Mouse (Mus musculus) MEL-GATA-1-ER (cell line): ENCODE results near the gene Plcd4.
"Not testable (repeated sequence)": the region's sequence is repeated elsewhere in the genome, so short reads cannot be mapped to it uniquely, and the experiment has no call there.

Experiments used
- DNase-seq: peaks from one replicate; pipeline ENCODE4 v3.0.0-alpha.2; 2012; ENCODE audit warnings: low read depth; ENCODE audit errors: extremely low read depth

Plcd4 gene

GRCm38 (mm10) chr1:74542451-74542961 is at the start of gene Plcd4:
Gene Plcd4, plus strand, starts transcription at chr1:74542888.
- no peak for DNase-seq

GRCm38 (mm10) chr1:74501106-74501505 is 41.6 kb upstream of the Plcd4 start:
- DNase-seq = no peak

- DNase-seq = no peak
Observed at GRCm38 (mm10) chr1:74505393-74505720, 37.3 kb upstream of the Plcd4 start.

GRCm38 (mm10) chr1:74505721-74506464 is 36.8 kb upstream of the Plcd4 start, which contains the start of gene Cnot9:
Gene Cnot9, plus strand, starts transcription at chr1:74506058.
- peak; percentile 95 for DNase-seq

- peak; percentile 47 for DNase-seq
Observed at GRCm38 (mm10) chr1:74506471-74506881, 36.2 kb upstream of the Plcd4 start.

GRCm38 (mm10) chr1:74507780-74508179 is 34.9 kb upstream of the Plcd4 start:
- no peak for DNase-seq

GRCm38 (mm10) chr1:74511306-74511705 is 31.4 kb upstream of the Plcd4 start:
- DNase-seq = no peak

GRCm38 (mm10) chr1:74512999-74513398 is 29.7 kb upstream of the Plcd4 start:
- not testable (repeated sequence) for DNase-seq

GRCm38 (mm10) chr1:74519875-74520274 is 22.8 kb upstream of the Plcd4 start:
- DNase-seq = no peak

GRCm38 (mm10) chr1:74524746-74525145 is 17.9 kb upstream of the Plcd4 start:
- DNase-seq = no peak

GRCm38 (mm10) chr1:74528589-74528988 is 14.1 kb upstream of the Plcd4 start:
- DNase-seq = no peak

GRCm38 (mm10) chr1:74538650-74539049 is 4.0 kb upstream of the Plcd4 start:
- no peak for DNase-seq

- no peak for DNase-seq
Observed at GRCm38 (mm10) chr1:74544184-74544583, 1.5 kb downstream of the Plcd4 start, which contains the start of gene Usp37. Gene Usp37, minus strand, starts transcription at chr1:74544284.

- DNase-seq = no peak
Observed at GRCm38 (mm10) chr1:74559061-74559460, 16.4 kb downstream of the Plcd4 start.

GRCm38 (mm10) chr1:74565834-74566233 is 23.1 kb downstream of the Plcd4 start:
- no peak for DNase-seq

GRCm38 (mm10) chr1:74569739-74570719 is 27.3 kb downstream of the Plcd4 start:
- DNase-seq = no peak

- no peak for DNase-seq
Observed at GRCm38 (mm10) chr1:74582621-74583020, 39.9 kb downstream of the Plcd4 start.

- DNase-seq = no peak
Observed at GRCm38 (mm10) chr1:74584616-74585398, 42.1 kb downstream of the Plcd4 start.

GRCm38 (mm10) chr1:74587233-74587772 is 44.6 kb downstream of the Plcd4 start:
- peak; percentile 44 for DNase-seq

- peak; percentile 99 for DNase-seq
Observed at GRCm38 (mm10) chr1:74587773-74588445, 45.2 kb downstream of the Plcd4 start, which contains the start of the genes Zfp142 and Bcs1l. Gene Zfp142, minus strand, starts transcription at chr1:74588246. Gene Bcs1l, plus strand, starts transcription at chr1:74588289.
